ENCODE assay signal across 9 mouse cellular contexts in genomic region chr5:76975736-76976135, GRCm38 (mm10). TPM values are rescaled to one million over a fixed set of nuclear protein-coding genes. Genes with fewer than 3 reads are reported as not detected.
DNase-seq lines count a peak whose midpoint lies in the region; ATAC-seq and TF ChIP-seq lines count a peak whose summit lies in the region.
"Had no signal": no experiment of that assay in that cellular context is flagged by ENCODE, and none has a peak within 500 bp of the region (broad histone marks: within the 10 kb centered on the region; RNA-seq: fewer than 3 reads in every experiment).

No protein-coding gene starts in this region.

- H3K4me2 ChIP-seq in heart, embryonic 13.5 days = peak overlapping the region; percentile 96
- peak overlapping the region; percentile 80 for H3K4me2 ChIP-seq in forebrain, embryonic 14.5 days (ENCODE audit: low read length)
- H3K4me2 ChIP-seq in liver, embryonic 16.5 days (ENCODE audit: low read depth, low read length) = peak overlapping the region; percentile 82

- ATAC-seq in heart, embryonic 13.5 days (ENCODE audit: extremely low read depth, insufficient number of reproducible peaks, low FRiP score, low TSS enrichment) = no peak
- ATAC-seq in forebrain, embryonic 14.5 days = no peak
- ATAC-seq in liver, embryonic 16.5 days (ENCODE audit: low read depth) = no peak

- peaks cover 21% of the 10 kb centered on the region for H3K4me1 ChIP-seq in heart, embryonic 13.5 days
- peaks cover 40% of the 10 kb centered on the region for H3K4me1 ChIP-seq in E14TG2a.4 (replicated peaks; ENCODE audit: low read depth, low read length)
- peaks cover 13% of the 10 kb centered on the region for H3K4me1 ChIP-seq in forebrain, embryonic 14.5 days (ENCODE audit: control insufficient read depth, insufficient read depth, low read length)
- H3K4me1 ChIP-seq in liver, embryonic 16.5 days (ENCODE audit: control insufficient read depth, low read depth, low read length) = peaks cover 12% of the 10 kb centered on the region

- TF ChIP-seq CTCF in E14TG2a.4 (conservative IDR thresholded peaks at IDR 0.05; ENCODE audit: low read length) = no peak

- no peak overlapping the region for H3K27ac ChIP-seq in heart, embryonic 13.5 days (replicated peaks)
- no peak overlapping the region for H3K27ac ChIP-seq in forebrain, embryonic 14.5 days (ENCODE audit: low read depth, low read length)
- H3K27ac ChIP-seq in liver, embryonic 16.5 days (ENCODE audit: low read length) = peak overlapping the region; percentile 23

- peaks cover 49% of the 10 kb centered on the region for H3K36me3 ChIP-seq in heart, embryonic 13.5 days
- H3K36me3 ChIP-seq in E14TG2a.4 (ENCODE audit: insufficient read depth, low read length) = peaks cover 48% of the 10 kb centered on the region
- H3K36me3 ChIP-seq in forebrain, embryonic 14.5 days (ENCODE audit: control insufficient read depth, insufficient read depth, low read length) = peaks cover 33% of the 10 kb centered on the region
- peaks cover 16% of the 10 kb centered on the region for H3K36me3 ChIP-seq in liver, embryonic 16.5 days (ENCODE audit: control insufficient read depth, insufficient read depth)

- no peak for DNase-seq in heart, adult 18-20 months
- DNase-seq in forebrain, embryonic 14.5 days (ENCODE audit: low spot score) = no peak
- DNase-seq in left cerebral cortex, postnatal 14 days (ENCODE audit: low spot score in 2 of 2) = no peak
- no peak for DNase-seq in layer of hippocampus, postnatal 36 days
- no peak for DNase-seq in urinary bladder, postnatal 25 days (ENCODE audit: low spot score)

- H3K9ac ChIP-seq in heart, embryonic 13.5 days = peak overlapping the region; percentile 97
- H3K9ac ChIP-seq in forebrain, embryonic 14.5 days (ENCODE audit: low read length) = no peak overlapping the region
- H3K9ac ChIP-seq in liver, embryonic 16.5 days (ENCODE audit: low read depth, low read length) = no peak overlapping the region; the same call in 1 of the 2 replicates

- 88% methylated on average over 8 of the region's 8 CpGs for WGBS in heart, embryonic 13.5 days
- 89% methylated on average over 8 of the region's 8 CpGs for WGBS in forebrain, embryonic 14.5 days
- 81% methylated on average over 8 of the region's 8 CpGs for WGBS in liver, embryonic 16.5 days (ENCODE audit: insufficient replicate concordance)

- no peaks in the 10 kb centered on the region for H3K27me3 ChIP-seq in heart, embryonic 13.5 days (replicated peaks)
- no peaks in the 10 kb centered on the region for H3K27me3 ChIP-seq in E14TG2a.4 (ENCODE audit: insufficient read depth, low read length)
- H3K27me3 ChIP-seq in forebrain, embryonic 14.5 days (replicated peaks; ENCODE audit: control insufficient read depth, insufficient read depth, low read length) = no peaks in the 10 kb centered on the region
- H3K27me3 ChIP-seq in liver, embryonic 16.5 days (ENCODE audit: control insufficient read depth, insufficient read depth, low read depth, low read length) = no peaks in the 10 kb centered on the region

- H3K4me3 ChIP-seq in heart, embryonic 13.5 days = peak overlapping the region; percentile 95
- peak overlapping the region; percentile 98 for H3K4me3 ChIP-seq in E14TG2a.4 (replicated peaks; ENCODE audit: low read length)
- H3K4me3 ChIP-seq in forebrain, embryonic 14.5 days (ENCODE audit: low read depth, low read length) = peak overlapping the region; percentile 90; the same call in 1 of the 2 replicates
- peak overlapping the region; percentile 98 for H3K4me3 ChIP-seq in liver, embryonic 16.5 days (ENCODE audit: low read depth, low read length)

- intact Hi-C loops in left cerebral cortex, postnatal 14 days (cut with DNase I) = no loop called here

- H3K9me3 ChIP-seq in heart, embryonic 13.5 days = no peaks in the 10 kb centered on the region
- H3K9me3 ChIP-seq in E14TG2a.4 (ENCODE audit: low read length) = no peaks in the 10 kb centered on the region
- no peaks in the 10 kb centered on the region for H3K9me3 ChIP-seq in forebrain, embryonic 14.5 days (replicated peaks; ENCODE audit: control insufficient read depth, low read length)
- H3K9me3 ChIP-seq in liver, embryonic 16.5 days (replicated peaks; ENCODE audit: control insufficient read depth, low read length) = no peaks in the 10 kb centered on the region

RNA-seq across cellular contexts. Expression of gene Srp72, which starts 1.3 kb away (rescaled TPM):
- 48.4 and 55.4 TPM in 2 replicates for polyA plus RNA-seq in heart, embryonic 13.5 days (2015; fragmentation: Nextera tagmentation; extraction: Ambion mirVana)
- total RNA-seq in heart, adult 18-20 months (2021) = 10 to 100 TPM; 40.4 to 50.6 TPM
- polyA plus RNA-seq in forebrain, embryonic 14.5 days (2014; fragmentation: Nextera tagmentation; extraction: Ambion mirVana) = 85.2 and 92.3 TPM in 2 replicates
- 43.9 and 44.3 TPM in 2 replicates for polyA plus RNA-seq in liver, embryonic 16.5 days (2015; fragmentation: Nextera tagmentation; extraction: Ambion mirVana)
- total RNA-seq in left cerebral cortex, postnatal 14 days (2021) = 100 to 1,000 TPM; 111 to 116 TPM
- 100 to 1,000 TPM in 1 of 2 experiments, 10 to 100 TPM in 1; 99.8 to 101 TPM for total RNA-seq in layer of hippocampus, postnatal 36 days (2021)

RNA-seq across cellular contexts. Expression of gene Ppat, which starts 24.4 kb away (rescaled TPM):
- polyA plus RNA-seq in heart, embryonic 13.5 days (2015; fragmentation: Nextera tagmentation; extraction: Ambion mirVana) = 20.8 and 25.0 TPM in 2 replicates
- total RNA-seq in heart, adult 18-20 months (2021) = 10 to 100 TPM; 13.3 to 15.1 TPM
- polyA plus RNA-seq in forebrain, embryonic 14.5 days (2014; fragmentation: Nextera tagmentation; extraction: Ambion mirVana) = 16.3 and 19.5 TPM in 2 replicates
- 18.0 and 20.1 TPM in 2 replicates for polyA plus RNA-seq in liver, embryonic 16.5 days (2015; fragmentation: Nextera tagmentation; extraction: Ambion mirVana)
- total RNA-seq in left cerebral cortex, postnatal 14 days (2021) = 10 to 100 TPM; 20.1 to 20.4 TPM
- 10 to 100 TPM; 16.3 to 16.5 TPM for total RNA-seq in layer of hippocampus, postnatal 36 days (2021)

RNA-seq across cellular contexts. Expression of gene Paics, which starts 24.6 kb away (rescaled TPM):
- 229 and 249 TPM in 2 replicates for polyA plus RNA-seq in heart, embryonic 13.5 days (2015; fragmentation: Nextera tagmentation; extraction: Ambion mirVana)
- total RNA-seq in heart, adult 18-20 months (2021) = 100 to 1,000 TPM; 159 TPM
- polyA plus RNA-seq in forebrain, embryonic 14.5 days (2014; fragmentation: Nextera tagmentation; extraction: Ambion mirVana) = 260 and 276 TPM in 2 replicates
- polyA plus RNA-seq in liver, embryonic 16.5 days (2015; fragmentation: Nextera tagmentation; extraction: Ambion mirVana) = 139 and 155 TPM in 2 replicates
- total RNA-seq in left cerebral cortex, postnatal 14 days (2021) = 10 to 100 TPM; 95.7 to 95.9 TPM
- 10 to 100 TPM; 84.2 to 92.1 TPM for total RNA-seq in layer of hippocampus, postnatal 36 days (2021)

RNA-seq across cellular contexts. Expression of gene Arl9, which starts 28.1 kb away (rescaled TPM):
- 0.31 TPM in 1 of 2 replicates, not detected in the other for polyA plus RNA-seq in heart, embryonic 13.5 days (2015; fragmentation: Nextera tagmentation; extraction: Ambion mirVana)
- total RNA-seq in heart, adult 18-20 months (2021) = not detected
- polyA plus RNA-seq in forebrain, embryonic 14.5 days (2014; fragmentation: Nextera tagmentation; extraction: Ambion mirVana) = not detected in 2 replicates
- 0.18 and 0.19 TPM in 2 replicates for polyA plus RNA-seq in liver, embryonic 16.5 days (2015; fragmentation: Nextera tagmentation; extraction: Ambion mirVana)
- not detected for total RNA-seq in left cerebral cortex, postnatal 14 days (2021)
- not detected for total RNA-seq in layer of hippocampus, postnatal 36 days (2021)
- polyA plus RNA-seq: spleen, adult 2 months had no signal

RNA-seq across cellular contexts. Expression of gene Thegl, which starts 40.1 kb away (rescaled TPM):
- polyA plus RNA-seq in heart, embryonic 13.5 days (2015; fragmentation: Nextera tagmentation; extraction: Ambion mirVana) = 0.08 and 0.11 TPM in 2 replicates
- not detected for total RNA-seq in heart, adult 18-20 months (2021)
- polyA plus RNA-seq in forebrain, embryonic 14.5 days (2014; fragmentation: Nextera tagmentation; extraction: Ambion mirVana) = 0.26 and 0.33 TPM in 2 replicates
- polyA plus RNA-seq in liver, embryonic 16.5 days (2015; fragmentation: Nextera tagmentation; extraction: Ambion mirVana) = 0.22 and 0.43 TPM in 2 replicates
- total RNA-seq in left cerebral cortex, postnatal 14 days (2021) = under 1 TPM; 0.55 to 0.83 TPM
- total RNA-seq in layer of hippocampus, postnatal 36 days (2021) = 1 to 10 TPM in 1 of 2 experiments, under 1 TPM in 1; 0.76 to 2.0 TPM
- polyA plus RNA-seq: spleen, adult 2 months had no signal
